ENCODE assay signal across 17 mouse cellular contexts in the genomic region with DNA sequence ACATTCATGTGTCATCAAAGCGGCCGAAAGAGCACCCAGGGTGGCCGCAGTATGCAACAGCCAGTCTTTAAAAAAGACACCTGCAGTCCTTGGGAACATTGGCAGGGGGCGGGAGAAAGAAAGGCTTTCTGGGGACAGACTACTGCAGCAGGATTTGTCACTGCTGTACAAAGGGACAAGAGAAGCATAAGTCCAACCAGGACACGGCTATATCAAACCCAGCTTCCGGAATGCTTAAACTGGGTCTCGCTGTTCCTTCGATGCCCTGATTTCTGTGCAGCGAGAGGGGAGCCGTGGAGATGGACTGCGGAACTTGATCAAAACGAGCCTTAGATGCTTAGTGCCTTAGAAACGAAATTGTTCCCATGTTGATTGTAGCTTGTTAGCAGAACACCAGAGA.
DNase-seq lines count a peak whose midpoint lies in the region; ATAC-seq lines count a peak whose summit lies in the region.
"Had no signal": no experiment of that assay in that cellular context is flagged by ENCODE, and none has a peak within 500 bp of the region (broad histone marks: within the 10 kb centered on the region; RNA-seq: fewer than 3 reads in every experiment).

No protein-coding gene starts in this region.

- no peak for DNase-seq in cerebellum, adult 11 months
- DNase-seq in left cerebral cortex, postnatal 14 days (ENCODE audit: low spot score in 2 of 2) = peak; percentile 22 to 43
- no peak for DNase-seq in left cerebral cortex, postnatal 4 days
- DNase-seq in right cerebral cortex, adult 18-20 months = peak; percentile 8
- DNase-seq in right cerebral cortex, postnatal 4 days = no peak
- no peak for DNase-seq in gastrocnemius, adult 18-20 months (ENCODE audit: low spot score)
- DNase-seq: adrenal gland, adult 8-10 months; B cell, adult 2 months; cerebellum, adult 2 months; cerebellum, postnatal 10 days; forebrain, postnatal 0 days; gastrocnemius, postnatal 10 days; heart, adult 2 months had no signal

- intact Hi-C loops in left cerebral cortex, postnatal 14 days (cut with DNase I) = no loop called here
- intact Hi-C loops in left cerebral cortex, postnatal 4 days (cut with DNase I) = no loop called here

- 0 out of 2 replicates have a peak, but pooled peaks have one; percentile 17 for ATAC-seq in cerebellum, adult (ENCODE audit: insufficient number of reproducible peaks, low FRiP score, low TSS enrichment)
- ATAC-seq: CD4-positive, CD25-positive, alpha-beta regulatory T cell, adult 4 months; forebrain, embryonic 13.5 days; forebrain, postnatal 0 days; inflammation-experienced regulatory T-cells, adult 6 months had no signal

Comparison
In these comparisons a context has a peak if more than half of its experiments do, and no peak if none do; other contexts are left out.
1. DNase-seq: peak in left cerebral cortex, postnatal 14 days (2 of 2) and right cerebral cortex, adult 18-20 months (single experiment); none in cerebellum, adult 11 months (single experiment), left cerebral cortex, postnatal 4 days (single experiment), right cerebral cortex, postnatal 4 days (single experiment) and gastrocnemius, adult 18-20 months (single experiment).